Mouse (Mus musculus) thymus, adult 2 months (tissue): Measurements from ENCODE around the gene Tas1r3. TPM values are rescaled to one million over a fixed set of nuclear protein-coding genes. Genes with fewer than 3 reads are reported as not detected.

Source experiments
- DNase-seq: peaks from one replicate; pipeline ENCODE4 v3.0.0; 2021
- H3K27ac ChIP-seq: fragments of 200-500 bp; 2 replicates; pipeline ENCODE4 v1.5.1; 2012; ENCODE audit warnings: low read length, control low read depth; ENCODE audit not compliant: control insufficient read depth, insufficient read depth
- H3K27me3 ChIP-seq: fragments of 200-500 bp; 2 replicates; pipeline ENCODE4 v1.6.1; 2012; ENCODE audit warnings: mild to moderate bottlenecking, low read length, moderate library complexity, mixed read lengths; ENCODE audit not compliant: control insufficient read depth, insufficient read depth
- H3K36me3 ChIP-seq: fragments of 200-500 bp; 2 replicates; pipeline ENCODE4 v1.6.1; 2012; ENCODE audit warnings: mild to moderate bottlenecking, low read length, moderate library complexity; ENCODE audit not compliant: control insufficient read depth, insufficient read depth
- H3K4me1 ChIP-seq: fragments of 200-500 bp; replicated peaks from 2 replicates; pipeline ENCODE4 v1.6.1; 2012; ENCODE audit warnings: low read length; ENCODE audit not compliant: control insufficient read depth, insufficient read depth
- H3K4me3 ChIP-seq: fragments of 200-500 bp; 2 replicates; pipeline ENCODE4 v1.5.1; 2012; ENCODE audit warnings: mild to moderate bottlenecking, low read length, control low read depth, moderate library complexity; ENCODE audit not compliant: control insufficient read depth, insufficient read depth
- CTCF ChIP-seq: fragments of 200-500 bp; IDR thresholded peaks from 2 replicates; pipeline ENCODE4 v1.5.1; 2012; ENCODE audit warnings: mild to moderate bottlenecking, control low read depth, low read length, moderate library complexity, borderline replicate concordance; ENCODE audit not compliant: control insufficient read depth, poor library complexity, insufficient read depth; ENCODE audit errors: extremely low read depth
- POLR2A ChIP-seq: fragments of 200-500 bp; IDR thresholded peaks from 2 replicates; pipeline ENCODE4 v1.6.1; 2012; ENCODE audit warnings: mild to moderate bottlenecking, low read length, control low read depth, moderate library complexity; ENCODE audit not compliant: control insufficient read depth, poor library complexity, insufficient read depth; ENCODE audit errors: extremely low read depth
- WGBS: fragments of 180-500 bp; shearing (Covaris S2); methylation state at CpG from one replicate; pipeline ENCODE4 v1.1.7; 2018; 5-methylcytosine and 5-hydroxymethylcytosine counted together
- polyA plus RNA-seq: library from polyadenylated mRNA; depleted of rRNA; stranded (reverse); fragments of >200 nt; gene quantifications from 2 replicates; pipeline ENCODE4 v1.2.3, GENCODE M21; 2012

Tas1r3 gene
- polyA plus RNA-seq, 1 experiment, result 3.0 TPM

DNA sequence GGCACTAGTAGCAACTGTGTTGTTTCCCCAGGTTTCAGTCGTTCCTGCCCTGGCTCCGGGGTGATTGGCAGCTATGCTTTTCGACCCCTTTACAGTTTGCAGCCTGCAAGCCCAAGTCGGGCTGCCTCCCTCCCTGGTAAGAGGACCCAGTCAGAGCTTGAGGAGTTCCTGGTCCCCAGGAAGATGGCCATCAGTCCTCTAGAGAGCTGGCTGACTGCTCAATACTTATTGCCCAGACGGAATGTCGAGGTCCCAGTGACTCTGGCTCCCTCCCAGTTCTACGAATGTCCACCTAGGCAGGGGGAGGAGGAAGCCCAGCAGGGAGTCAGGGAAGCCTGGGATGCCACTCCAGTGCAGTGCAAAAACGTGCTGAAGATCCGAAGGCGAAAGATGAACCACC is 30.8 kb downstream of the Tas1r3 start:
- TF ChIP-seq CTCF (no peak), POLR2A (no peak)
- no peaks in the 10 kb centered on the region for H3K27me3 ChIP-seq
- peaks cover 17% of the 10 kb centered on the region for H3K4me1 ChIP-seq
- 0 out of 2 replicates have a peak, but pooled peaks cover 4% of the 10 kb centered on the region for H3K36me3 ChIP-seq
- 62% methylated on average over 10 of the region's 10 CpGs for WGBS
- peak overlapping the region; percentile 71 for H3K4me3 ChIP-seq
- H3K27ac ChIP-seq, result no peak overlapping the region; the same call in 1 of the 2 replicates
- no peak for DNase-seq

DNA sequence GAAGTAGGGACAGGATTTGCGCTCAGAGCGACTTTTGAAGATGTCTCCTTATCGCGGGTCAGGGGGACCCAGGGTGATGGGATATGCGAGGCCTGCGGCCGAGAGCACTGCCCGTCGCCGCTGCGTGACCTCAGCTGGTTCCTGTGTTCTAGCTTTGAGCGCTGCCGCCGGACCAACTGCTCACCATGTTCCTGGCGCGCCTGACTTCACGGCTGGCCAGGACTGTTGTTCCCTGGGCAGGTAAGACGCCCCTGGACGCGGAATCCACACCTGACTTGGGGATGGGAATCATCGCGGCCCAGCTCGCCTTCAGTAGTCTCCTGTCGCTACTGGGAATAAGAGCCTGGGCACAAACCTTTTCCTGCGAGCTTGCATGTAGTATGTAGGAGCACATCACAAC is 31.3 kb downstream of the Tas1r3 start:
- no peak for DNase-seq
- peaks cover 17% of the 10 kb centered on the region for H3K4me1 ChIP-seq
- TF ChIP-seq POLR2A, result no peak; the same call in 1 of the 2 replicates
- TF ChIP-seq CTCF, result no peak
- 0 out of 2 replicates have a peak, but pooled peaks cover 4% of the 10 kb centered on the region for H3K36me3 ChIP-seq
- H3K27ac ChIP-seq, result peak overlapping the region; percentile 38
- 2% methylated on average over 25 of the region's 25 CpGs for WGBS
- H3K4me3 ChIP-seq, result peak overlapping the region; percentile 71
- no peaks in the 10 kb centered on the region for H3K27me3 ChIP-seq

DNA sequence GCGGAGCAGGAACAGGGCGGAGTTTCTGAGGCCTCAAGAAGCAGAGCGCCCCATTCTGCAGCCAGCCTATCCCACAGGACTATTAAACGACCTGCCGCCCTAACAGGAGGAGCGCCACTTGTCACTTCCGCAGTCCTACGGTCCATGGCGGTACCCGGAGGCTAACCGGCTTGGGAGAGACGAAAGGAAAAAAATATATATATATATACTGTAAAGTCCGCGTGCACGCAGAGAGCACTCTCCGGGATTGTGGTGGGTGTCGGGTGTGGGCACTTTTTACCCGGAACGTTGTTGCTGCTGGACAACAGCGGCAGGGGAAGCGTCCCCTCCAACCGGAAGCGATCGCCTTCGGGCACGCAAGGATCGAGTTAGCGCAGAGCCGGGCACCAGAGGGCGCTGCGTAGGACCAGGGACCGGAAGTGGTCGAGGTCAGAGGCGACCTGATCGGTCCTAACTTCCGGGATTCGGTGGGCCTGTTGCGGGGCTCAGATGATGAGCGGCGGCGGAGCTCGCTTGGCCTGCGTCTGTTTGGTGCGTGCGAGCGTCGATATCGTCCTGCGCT is 31.9 kb downstream of the Tas1r3 start, which contains the start of gene Aurkaip1:
Gene Aurkaip1 (plus strand): TSS at position 68 of the 562 bp plus-strand sequence.
- TF ChIP-seq CTCF, result peak; percentile 92
- peak; percentile 71; the same call in 1 of the 2 replicates for TF ChIP-seq POLR2A
- Histone ChIP-seq H3K4me1 (peaks cover 17% of the 10 kb centered on the region), H3K4me3 (peak within 1 kb of the TSS; percentile 71), H3K27ac (peak within 1 kb of the TSS; percentile 75), H3K27me3 (no peaks in the 10 kb centered on the region), H3K36me3 (0 out of 2 replicates have a peak, but pooled peaks cover 7% of the 10 kb centered on the region)
- DNase-seq, result peak; percentile 95
- WGBS, result under 1% methylated on average over 49 of the region's 49 CpGs

GRCm38 (mm10) chr4:155830596-155830995 is 32.6 kb downstream of the Tas1r3 start:
- no peak for DNase-seq
- Histone ChIP-seq H3K4me1 (peaks cover 17% of the 10 kb centered on the region), H3K27me3 (no peaks in the 10 kb centered on the region), H3K27ac (no peak overlapping the region), H3K4me3 (no peak overlapping the region), H3K36me3 (peaks cover 8% of the 10 kb centered on the region; the same call in 1 of the 2 replicates)
- no peak for TF ChIP-seq CTCF
- TF ChIP-seq POLR2A, result no peak
- 50% methylated on average over 8 of the region's 8 CpGs for WGBS

GRCm38 (mm10) chr4:155829866-155830265 is 33.3 kb downstream of the Tas1r3 start:
- TF ChIP-seq CTCF (no peak), POLR2A (no peak)
- Histone ChIP-seq H3K36me3 (peaks cover 15% of the 10 kb centered on the region), H3K27me3 (no peaks in the 10 kb centered on the region), H3K4me3 (no peak overlapping the region), H3K27ac (no peak overlapping the region), H3K4me1 (peaks cover 17% of the 10 kb centered on the region)
- 94% methylated on average over 4 of the region's 4 CpGs for WGBS
- DNase-seq, result no peak

DNA sequence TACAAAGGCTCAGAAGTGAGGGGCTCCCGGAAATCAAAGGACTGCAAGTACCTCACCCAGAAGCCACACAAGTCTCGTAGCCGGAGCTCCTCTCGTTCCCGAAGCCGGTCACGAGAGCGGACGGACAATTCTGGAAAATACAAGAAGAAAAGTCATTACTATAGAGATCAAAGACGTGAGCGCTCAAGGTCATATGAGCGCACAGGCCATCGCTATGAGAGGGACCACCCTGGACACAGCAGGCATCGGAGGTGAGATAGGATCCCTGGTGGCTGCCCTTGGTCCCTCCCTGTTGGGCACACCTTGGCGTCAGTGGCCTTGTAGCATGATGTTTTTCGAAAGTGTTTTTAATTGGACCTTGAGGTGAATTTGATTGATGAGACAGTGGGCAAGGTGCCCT is 39.7 kb downstream of the Tas1r3 start:
- H3K27ac ChIP-seq, result no peak overlapping the region
- no peak overlapping the region for H3K4me3 ChIP-seq
- H3K36me3 ChIP-seq, result peaks cover 74% of the 10 kb centered on the region
- no peaks in the 10 kb centered on the region for H3K4me1 ChIP-seq
- no peaks in the 10 kb centered on the region for H3K27me3 ChIP-seq
- DNase-seq, result no peak
- WGBS, result 98% methylated on average over 16 of the region's 16 CpGs
- TF ChIP-seq CTCF (no peak), POLR2A (no peak)
